In the genomic region with DNA sequence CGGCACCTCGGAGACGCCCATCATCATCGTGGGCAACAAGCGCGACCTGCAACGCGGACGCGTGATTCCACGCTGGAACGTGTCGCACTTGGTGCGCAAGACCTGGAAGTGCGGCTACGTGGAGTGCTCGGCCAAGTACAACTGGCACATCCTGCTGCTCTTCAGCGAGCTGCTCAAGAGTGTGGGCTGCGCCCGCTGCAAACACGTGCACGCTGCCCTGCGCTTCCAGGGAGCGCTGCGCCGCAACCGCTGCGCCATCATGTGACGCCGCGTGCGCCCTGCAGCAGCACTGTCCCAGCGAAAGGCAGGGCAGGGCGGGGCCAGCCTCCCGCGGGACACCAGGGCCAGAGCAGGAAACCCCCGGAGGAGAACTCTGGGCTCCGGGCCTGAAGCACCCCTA, we compare ENCODE assay signal across 8 mouse cellular contexts. TPM values are rescaled to one million over a fixed set of nuclear protein-coding genes. Genes with fewer than 3 reads are reported as not detected.
DNase-seq lines count a peak whose midpoint lies in the region; ATAC-seq and TF ChIP-seq lines count a peak whose summit lies in the region.

No protein-coding gene starts in this region.

- no peak for TF ChIP-seq CTCF in kidney, adult 2 months (conservative IDR thresholded peaks at IDR 0.05; ENCODE audit: insufficient read depth, insufficient read length, low read depth, low read length)
- TF ChIP-seq CTCF in liver, embryonic 14.5 days (IDR thresholded peaks at IDR 0.05; ENCODE audit: low read depth): peak; percentile 37; the same call in 1 of the 2 replicates

- WGBS in kidney, embryonic 15.5 days: 4% methylated on average over 38 of the region's 38 CpGs
- 8% methylated on average over 38 of the region's 38 CpGs for WGBS in kidney, adult 2 months
- 9% methylated on average over 38 of the region's 38 CpGs for WGBS in hindbrain, embryonic 14.5 days
- WGBS in liver, embryonic 14.5 days (ENCODE audit: insufficient replicate concordance): 10% methylated on average over 38 of the region's 38 CpGs

- peak overlapping the region; percentile 22 for H3K4me2 ChIP-seq in kidney, embryonic 15.5 days
- H3K4me2 ChIP-seq in hindbrain, embryonic 14.5 days (replicated peaks): peak overlapping the region; percentile 41
- H3K4me2 ChIP-seq in liver, embryonic 14.5 days (ENCODE audit: low read depth): no peak overlapping the region

- H3K27ac ChIP-seq in kidney, embryonic 15.5 days: no peak overlapping the region
- no peak overlapping the region for H3K27ac ChIP-seq in kidney, adult 2 months (ENCODE audit: insufficient read depth, low read depth, low read length)
- H3K27ac ChIP-seq in hindbrain, embryonic 14.5 days: no peak overlapping the region
- no peak overlapping the region for H3K27ac ChIP-seq in liver, embryonic 14.5 days

- 0 out of 2 replicates have a peak overlapping the region, but pooled peaks have one; percentile 10 for H3K4me3 ChIP-seq in kidney, embryonic 15.5 days (replicated peaks)
- no peak overlapping the region for H3K4me3 ChIP-seq in kidney, adult 2 months (ENCODE audit: insufficient read depth, low read depth, low read length)
- H3K4me3 ChIP-seq in hindbrain, embryonic 14.5 days (replicated peaks; ENCODE audit: low read length): peak overlapping the region; percentile 12; the same call in 1 of the 2 replicates
- H3K4me3 ChIP-seq in liver, embryonic 14.5 days (ENCODE audit: insufficient read depth in 1 of 2, low read depth in 2 of 2, low read length in 2 of 2): no peak overlapping the region

- ATAC-seq in kidney, embryonic 15.5 days (replicated peaks; ENCODE audit: low FRiP score): peak; percentile 36; the same call in 1 of the 2 replicates
- peak; percentile 49 for ATAC-seq in hindbrain, embryonic 14.5 days (ENCODE audit: low FRiP score)
- no peak for ATAC-seq in liver, embryonic 14.5 days (ENCODE audit: insufficient read depth)

- peaks cover 61% of the 10 kb centered on the region for H3K27me3 ChIP-seq in kidney, embryonic 15.5 days
- 0 out of 2 replicates have a peak, but pooled peaks cover 1% of the 10 kb centered on the region for H3K27me3 ChIP-seq in kidney, adult 2 months (replicated peaks; ENCODE audit: control insufficient read depth, insufficient read depth, low read length)
- H3K27me3 ChIP-seq in hindbrain, embryonic 14.5 days (ENCODE audit: control insufficient read depth, insufficient read depth, low read length): peaks cover 26% of the 10 kb centered on the region
- H3K27me3 ChIP-seq in liver, embryonic 14.5 days (ENCODE audit: control insufficient read depth, insufficient read depth, low read length): peaks cover 16% of the 10 kb centered on the region

- no peak overlapping the region for H3K9ac ChIP-seq in kidney, embryonic 15.5 days
- H3K9ac ChIP-seq in hindbrain, embryonic 14.5 days: no peak overlapping the region
- no peak overlapping the region for H3K9ac ChIP-seq in liver, embryonic 14.5 days (replicated peaks)

- DNase-seq in kidney, adult 2 months: no peak
- peak; percentile 51 for DNase-seq in embryo, embryonic 10.5 days (ENCODE audit: low spot score)
- no peak for DNase-seq in hindbrain, embryonic 14.5 days (ENCODE audit: low spot score)
- no peak for DNase-seq in liver, embryonic 14.5 days (ENCODE audit: low read depth in 3 of 3, low spot score in 3 of 3)
- DNase-seq in right cerebral cortex, postnatal 4 days: peak; percentile 57
- DNase-seq in urinary bladder, postnatal 4 days (ENCODE audit: low spot score in 2 of 2): no peak
- DNase-seq in gastrocnemius, postnatal 10 days: no peak

- TF ChIP-seq POLR2A in kidney, adult 2 months (IDR thresholded peaks at IDR 0.05; ENCODE audit: low read depth, low read length): no peak

- H3K9me3 ChIP-seq in kidney, embryonic 15.5 days (replicated peaks): no peaks in the 10 kb centered on the region
- no peaks in the 10 kb centered on the region for H3K9me3 ChIP-seq in hindbrain, embryonic 14.5 days (ENCODE audit: control insufficient read depth, low read length)
- no peaks in the 10 kb centered on the region for H3K9me3 ChIP-seq in liver, embryonic 14.5 days (ENCODE audit: control insufficient read depth, low read length)

- TF ChIP-seq EP300 in liver, embryonic 14.5 days (IDR thresholded peaks at IDR 0.05; ENCODE audit: low read depth): no peak

- H3K4me1 ChIP-seq in kidney, embryonic 15.5 days: peaks cover 7% of the 10 kb centered on the region; the same call in 1 of the 2 replicates
- no peaks in the 10 kb centered on the region for H3K4me1 ChIP-seq in kidney, adult 2 months (ENCODE audit: control insufficient read depth, insufficient read depth, low read length)
- no peaks in the 10 kb centered on the region; the same call in 1 of the 2 replicates for H3K4me1 ChIP-seq in hindbrain, embryonic 14.5 days (replicated peaks; ENCODE audit: control insufficient read depth, insufficient read depth, low read length)
- H3K4me1 ChIP-seq in liver, embryonic 14.5 days (replicated peaks; ENCODE audit: control insufficient read depth in 2 of 2, insufficient read depth in 2 of 2, low read length in 1 of 2): no peaks in the 10 kb centered on the region

- H3K36me3 ChIP-seq in kidney, embryonic 15.5 days: no peaks in the 10 kb centered on the region
- no peaks in the 10 kb centered on the region for H3K36me3 ChIP-seq in kidney, adult 2 months (ENCODE audit: control insufficient read depth, insufficient read depth, low read length)
- no peaks in the 10 kb centered on the region for H3K36me3 ChIP-seq in hindbrain, embryonic 14.5 days (replicated peaks; ENCODE audit: control insufficient read depth, insufficient read depth)
- H3K36me3 ChIP-seq in liver, embryonic 14.5 days (replicated peaks; ENCODE audit: control insufficient read depth, insufficient read depth, low read depth): no peaks in the 10 kb centered on the region

RNA-seq across cellular contexts. Expression of a gene that starts 9.6 kb away (rescaled TPM):
- polyA plus RNA-seq in kidney, embryonic 15.5 days (2015; fragmentation: Nextera tagmentation; extraction: Ambion mirVana): 1.0 and 1.6 TPM in 2 replicates
- polyA plus RNA-seq in kidney, adult 2 months (2012; rRNA removed): 1.4 and 1.8 TPM in 2 replicates
- 27.1 and 28.6 TPM in 2 replicates for polyA plus RNA-seq in hindbrain, embryonic 14.5 days (2014; fragmentation: Nextera tagmentation; extraction: Ambion mirVana)
- polyA plus RNA-seq in liver, embryonic 14.5 days (2012; rRNA removed): 0.31 and 0.35 TPM in 2 replicates
- polyA plus RNA-seq in liver, embryonic 14.5 days (2014; fragmentation: Nextera tagmentation; extraction: Ambion mirVana): 0.06 and 0.13 TPM in 2 replicates
- under 1 TPM; 0.75 to 0.81 TPM for total RNA-seq in gastrocnemius, postnatal 10 days (2021)

RNA-seq across cellular contexts. Expression of a gene that starts 10.7 kb away (rescaled TPM):
- polyA plus RNA-seq in kidney, embryonic 15.5 days (2015; fragmentation: Nextera tagmentation; extraction: Ambion mirVana): not detected in 2 replicates
- not detected in 2 replicates for polyA plus RNA-seq in kidney, adult 2 months (2012; rRNA removed)
- polyA plus RNA-seq in hindbrain, embryonic 14.5 days (2014; fragmentation: Nextera tagmentation; extraction: Ambion mirVana): 0.97 and 1.5 TPM in 2 replicates
- polyA plus RNA-seq in liver, embryonic 14.5 days (2012; rRNA removed): not detected in 2 replicates
- polyA plus RNA-seq in liver, embryonic 14.5 days (2014; fragmentation: Nextera tagmentation; extraction: Ambion mirVana): not detected in 2 replicates
- total RNA-seq in gastrocnemius, postnatal 10 days (2021): not detected

RNA-seq across cellular contexts. Expression of a gene that starts 18.9 kb away (rescaled TPM):
- 0.35 TPM in 1 of 2 replicates, not detected in the other for polyA plus RNA-seq in kidney, embryonic 15.5 days (2015; fragmentation: Nextera tagmentation; extraction: Ambion mirVana)
- polyA plus RNA-seq in kidney, adult 2 months (2012; rRNA removed): 0.11 and 0.14 TPM in 2 replicates
- polyA plus RNA-seq in hindbrain, embryonic 14.5 days (2014; fragmentation: Nextera tagmentation; extraction: Ambion mirVana): 0.39 and 0.60 TPM in 2 replicates
- 2.1 and 2.8 TPM in 2 replicates for polyA plus RNA-seq in liver, embryonic 14.5 days (2012; rRNA removed)
- polyA plus RNA-seq in liver, embryonic 14.5 days (2014; fragmentation: Nextera tagmentation; extraction: Ambion mirVana): 1.6 and 1.9 TPM in 2 replicates
- under 1 TPM in 1 of 2 experiments, not detected in 1; 0.29 TPM for total RNA-seq in gastrocnemius, postnatal 10 days (2021)

RNA-seq across cellular contexts. Expression of a gene that starts 44.3 kb away (rescaled TPM):
- polyA plus RNA-seq in kidney, embryonic 15.5 days (2015; fragmentation: Nextera tagmentation; extraction: Ambion mirVana): 1.3 and 1.4 TPM in 2 replicates
- polyA plus RNA-seq in kidney, adult 2 months (2012; rRNA removed): 4.3 TPM in 2 replicates
- polyA plus RNA-seq in hindbrain, embryonic 14.5 days (2014; fragmentation: Nextera tagmentation; extraction: Ambion mirVana): 3.9 and 4.2 TPM in 2 replicates
- polyA plus RNA-seq in liver, embryonic 14.5 days (2012; rRNA removed): 0.31 and 0.34 TPM in 2 replicates
- 0.10 and 0.24 TPM in 2 replicates for polyA plus RNA-seq in liver, embryonic 14.5 days (2014; fragmentation: Nextera tagmentation; extraction: Ambion mirVana)
- 1 to 10 TPM; 3.7 to 4.6 TPM for total RNA-seq in gastrocnemius, postnatal 10 days (2021)

RNA-seq across cellular contexts. Expression of a gene that starts 54.3 kb away (rescaled TPM):
- 13.6 and 17.1 TPM in 2 replicates for polyA plus RNA-seq in kidney, embryonic 15.5 days (2015; fragmentation: Nextera tagmentation; extraction: Ambion mirVana)
- 7.2 and 13.8 TPM in 2 replicates for polyA plus RNA-seq in kidney, adult 2 months (2012; rRNA removed)
- 9.4 and 11.3 TPM in 2 replicates for polyA plus RNA-seq in hindbrain, embryonic 14.5 days (2014; fragmentation: Nextera tagmentation; extraction: Ambion mirVana)
- polyA plus RNA-seq in liver, embryonic 14.5 days (2012; rRNA removed): 18.4 and 43.1 TPM in 2 replicates
- 1.9 and 2.2 TPM in 2 replicates for polyA plus RNA-seq in liver, embryonic 14.5 days (2014; fragmentation: Nextera tagmentation; extraction: Ambion mirVana)
- 10 to 100 TPM; 21.1 to 29.7 TPM for total RNA-seq in gastrocnemius, postnatal 10 days (2021)

Comparison
In these comparisons a context has a peak if more than half of its experiments do, and no peak if none do; other contexts are left out.
1. H3K4me3 ChIP-seq: peak in kidney, embryonic 15.5 days (single experiment) and hindbrain, embryonic 14.5 days (single experiment); none in kidney, adult 2 months (single experiment) and liver, embryonic 14.5 days (0 of 2).
2. DNase-seq: peak in embryo, embryonic 10.5 days (single experiment) and right cerebral cortex, postnatal 4 days (single experiment); none in kidney, adult 2 months (single experiment), hindbrain, embryonic 14.5 days (single experiment), liver, embryonic 14.5 days (0 of 3), urinary bladder, postnatal 4 days (0 of 2) and gastrocnemius, postnatal 10 days (single experiment).
3. RNA of a gene that starts 9.6 kb away (polyA plus RNA-seq): 27.1 to 28.6 TPM in hindbrain, embryonic 14.5 days; 1.0 to 1.6 TPM in kidney, embryonic 15.5 days, 1.4 to 1.8 TPM in kidney, adult 2 months and 0.06 to 0.35 TPM in liver, embryonic 14.5 days; every median in the first group is over 10 times any median in the second.